Mouse (Mus musculus) forebrain, embryonic 15.5 days (tissue): ENCODE results near the gene Mthfd1. TPM values are rescaled to one million over a fixed set of nuclear protein-coding genes. Genes with fewer than 3 reads are reported as not detected.
"Not testable (repeated sequence)": the region's sequence is repeated elsewhere in the genome, so short reads cannot be mapped to it uniquely, and the experiment has no call there.

ENCODE experiments used
- ATAC-seq: fragments of 200-750 bp; cut with Nextera tagmentation; replicated peaks from 2 replicates; pipeline ENCODE4 v1.8.0; 2017; ENCODE audit warnings: mild to moderate bottlenecking, moderate TSS enrichment, moderate library complexity
- H3K27ac ChIP-seq: fragments of 300-500 bp; sonication (generic); replicated peaks from 2 replicates; pipeline ENCODE4 v1.5.1; 2015; ENCODE audit warnings: mild to moderate bottlenecking, inconsistent platforms
- H3K27me3 ChIP-seq: fragments of 300-500 bp; sonication (generic); 2 replicates; pipeline ENCODE4 v1.6.1; 2015; ENCODE audit warnings: inconsistent platforms
- H3K36me3 ChIP-seq: fragments of 300-500 bp; sonication (generic); 2 replicates; pipeline ENCODE4 v1.6.1; 2015; ENCODE audit warnings: mild to moderate bottlenecking, inconsistent platforms
- H3K4me1 ChIP-seq: fragments of 300-500 bp; sonication (generic); 2 replicates; pipeline ENCODE4 v1.6.1; 2015; ENCODE audit warnings: inconsistent platforms
- H3K4me2 ChIP-seq: fragments of 300-500 bp; sonication (generic); replicated peaks from 2 replicates; pipeline ENCODE4 v1.6.1; 2015; ENCODE audit warnings: mild to moderate bottlenecking, inconsistent platforms
- H3K4me3 ChIP-seq: fragments of 300-500 bp; sonication (generic); 2 replicates; pipeline ENCODE4 v1.5.1; 2015; ENCODE audit warnings: mild to moderate bottlenecking, inconsistent platforms
- H3K9ac ChIP-seq: fragments of 300-500 bp; sonication (generic); replicated peaks from 2 replicates; pipeline ENCODE4 v1.6.1; 2015; ENCODE audit warnings: mild to moderate bottlenecking, inconsistent platforms
- H3K9me3 ChIP-seq: fragments of 300-500 bp; sonication (generic); 2 replicates; pipeline ENCODE4 v1.6.1; 2016; ENCODE audit warnings: inconsistent platforms
- WGBS: fragments of 180-500 bp; shearing (Covaris S2); methylation state at CpG from one replicate; pipeline ENCODE4 v1.1.7; 2015; ENCODE audit warnings: mixed read lengths; 5-methylcytosine and 5-hydroxymethylcytosine counted together
- polyA plus RNA-seq: library from polyadenylated mRNA; unstranded; fragments of >200 nt; fragmentation: Nextera tagmentation; extraction: Ambion mirVana; gene quantifications from 2 replicates; pipeline ENCODE4 v1.2.1, GENCODE M21; 2015

Gene Mthfd1
- 45.2 and 46.4 TPM in 2 replicates for polyA plus RNA-seq

GRCm38 (mm10) chr12:76254725-76255498 is at the start of gene Mthfd1:
Gene Mthfd1 (plus strand): TSS chr12:76255298.
- 2% methylated on average over 43 of the region's 43 CpGs for WGBS
- Histone ChIP-seq H3K9me3 (no peaks in the 10 kb centered on the region), H3K27ac (peak within 1 kb of the TSS; percentile 74), H3K4me2 (peak within 1 kb of the TSS; percentile 82), H3K4me3 (peak within 1 kb of the TSS; percentile 72), H3K27me3 (no peaks in the 10 kb centered on the region), H3K9ac (peak within 1 kb of the TSS; percentile 72), H3K36me3 (no peaks in the 10 kb centered on the region), H3K4me1 (peaks cover 18% of the 10 kb centered on the region)
- ATAC-seq = peak; percentile 100

GRCm38 (mm10) chr12:76209429-76209974 is 45.6 kb upstream of the Mthfd1 start:
- no peaks in the 10 kb centered on the region for H3K9me3 ChIP-seq
- 91% methylated on average over 5 of the region's 5 CpGs for WGBS
- H3K4me1 ChIP-seq = no peaks in the 10 kb centered on the region
- H3K9ac ChIP-seq = no peak overlapping the region
- H3K27me3 ChIP-seq = no peaks in the 10 kb centered on the region
- ATAC-seq = no peak
- H3K4me3 ChIP-seq = no peak overlapping the region
- H3K4me2 ChIP-seq = no peak overlapping the region
- no peaks in the 10 kb centered on the region for H3K36me3 ChIP-seq
- H3K27ac ChIP-seq = no peak overlapping the region

GRCm38 (mm10) chr12:76215121-76215520 is 40.0 kb upstream of the Mthfd1 start:
- 29% methylated on average over 5 of the region's 5 CpGs for WGBS
- Histone ChIP-seq H3K4me1 (no peaks in the 10 kb centered on the region), H3K4me2 (no peak overlapping the region), H3K9me3 (no peaks in the 10 kb centered on the region), H3K27ac (no peak overlapping the region), H3K36me3 (no peaks in the 10 kb centered on the region), H3K9ac (no peak overlapping the region), H3K27me3 (no peaks in the 10 kb centered on the region), H3K4me3 (no peak overlapping the region)
- ATAC-seq = no peak

GRCm38 (mm10) chr12:76216716-76217115 is 38.4 kb upstream of the Mthfd1 start:
- no peak overlapping the region for H3K9ac ChIP-seq
- ATAC-seq = no peak
- 77% methylated on average over 11 of the region's 11 CpGs for WGBS
- H3K27ac ChIP-seq = no peak overlapping the region
- no peak overlapping the region for H3K4me2 ChIP-seq
- no peaks in the 10 kb centered on the region for H3K36me3 ChIP-seq
- no peaks in the 10 kb centered on the region for H3K9me3 ChIP-seq
- H3K4me1 ChIP-seq = no peaks in the 10 kb centered on the region
- no peak overlapping the region for H3K4me3 ChIP-seq
- H3K27me3 ChIP-seq = no peaks in the 10 kb centered on the region

- not testable (repeated sequence) for H3K9ac ChIP-seq, H3K27ac ChIP-seq, H3K4me2 ChIP-seq, H3K36me3 ChIP-seq, H3K4me3 ChIP-seq, H3K27me3 ChIP-seq, H3K9me3 ChIP-seq, H3K4me1 ChIP-seq, ATAC-seq
- 58% methylated on average over 1 of the region's 8 CpGs for WGBS
Measured at GRCm38 (mm10) chr12:76222104-76222503, 33.0 kb upstream of the Mthfd1 start.

- no peak overlapping the region for H3K27ac ChIP-seq
- H3K27me3 ChIP-seq = no peaks in the 10 kb centered on the region
- 83% methylated on average over 6 of the region's 6 CpGs for WGBS
- no peak overlapping the region for H3K9ac ChIP-seq
- no peaks in the 10 kb centered on the region for H3K36me3 ChIP-seq
- H3K4me3 ChIP-seq = no peak overlapping the region
- H3K9me3 ChIP-seq = no peaks in the 10 kb centered on the region
- ATAC-seq = no peak
- no peaks in the 10 kb centered on the region for H3K4me1 ChIP-seq
- H3K4me2 ChIP-seq = no peak overlapping the region
Measured at GRCm38 (mm10) chr12:76230644-76231043, 24.5 kb upstream of the Mthfd1 start.

GRCm38 (mm10) chr12:76235253-76235652 is 19.8 kb upstream of the Mthfd1 start:
- Histone ChIP-seq H3K9me3 (no peaks in the 10 kb centered on the region), H3K27ac (no peak overlapping the region), H3K4me1 (no peaks in the 10 kb centered on the region), H3K36me3 (no peaks in the 10 kb centered on the region), H3K4me2 (no peak overlapping the region), H3K9ac (no peak overlapping the region), H3K27me3 (no peaks in the 10 kb centered on the region), H3K4me3 (no peak overlapping the region)
- no peak for ATAC-seq
- 90% methylated on average over 6 of the region's 6 CpGs for WGBS

- Histone ChIP-seq H3K27me3 (no peaks in the 10 kb centered on the region), H3K4me2 (no peak overlapping the region), H3K4me1 (no peaks in the 10 kb centered on the region), H3K9me3 (no peaks in the 10 kb centered on the region), H3K36me3 (no peaks in the 10 kb centered on the region), H3K4me3 (no peak overlapping the region), H3K27ac (no peak overlapping the region), H3K9ac (no peak overlapping the region)
- no peak for ATAC-seq
- WGBS = 73% methylated on average over 10 of the region's 10 CpGs
Measured at GRCm38 (mm10) chr12:76239145-76239838, 15.8 kb upstream of the Mthfd1 start.

GRCm38 (mm10) chr12:76239839-76240571 is 15.1 kb upstream of the Mthfd1 start:
- H3K27ac ChIP-seq = no peak overlapping the region
- no peaks in the 10 kb centered on the region for H3K9me3 ChIP-seq
- 84% methylated on average over 7 of the region's 7 CpGs for WGBS
- no peaks in the 10 kb centered on the region for H3K36me3 ChIP-seq
- no peak overlapping the region for H3K4me2 ChIP-seq
- ATAC-seq = no peak
- H3K4me3 ChIP-seq = no peak overlapping the region
- no peak overlapping the region for H3K9ac ChIP-seq
- no peaks in the 10 kb centered on the region for H3K4me1 ChIP-seq
- no peaks in the 10 kb centered on the region for H3K27me3 ChIP-seq

- Histone ChIP-seq H3K4me1 (no peaks in the 10 kb centered on the region), H3K27ac (no peak overlapping the region), H3K4me3 (no peak overlapping the region), H3K36me3 (no peaks in the 10 kb centered on the region), H3K27me3 (no peaks in the 10 kb centered on the region), H3K9me3 (no peaks in the 10 kb centered on the region), H3K4me2 (no peak overlapping the region), H3K9ac (no peak overlapping the region)
- ATAC-seq = no peak
- WGBS = 95% methylated on average over 3 of the region's 3 CpGs
Measured at GRCm38 (mm10) chr12:76240670-76241069, 14.4 kb upstream of the Mthfd1 start.

GRCm38 (mm10) chr12:76241084-76241483 is 14.0 kb upstream of the Mthfd1 start:
- H3K27ac ChIP-seq = no peak overlapping the region
- WGBS = 94% methylated on average over 3 of the region's 3 CpGs
- H3K9ac ChIP-seq = no peak overlapping the region
- no peaks in the 10 kb centered on the region for H3K9me3 ChIP-seq
- ATAC-seq = no peak
- H3K4me1 ChIP-seq = no peaks in the 10 kb centered on the region
- no peak overlapping the region for H3K4me3 ChIP-seq
- no peak overlapping the region for H3K4me2 ChIP-seq
- H3K27me3 ChIP-seq = no peaks in the 10 kb centered on the region
- H3K36me3 ChIP-seq = no peaks in the 10 kb centered on the region

- Histone ChIP-seq H3K36me3 (no peaks in the 10 kb centered on the region), H3K4me1 (no peaks in the 10 kb centered on the region), H3K27me3 (no peaks in the 10 kb centered on the region), H3K4me3 (no peak overlapping the region), H3K4me2 (no peak overlapping the region), H3K9me3 (no peaks in the 10 kb centered on the region), H3K9ac (no peak overlapping the region), H3K27ac (no peak overlapping the region)
- ATAC-seq = no peak
- WGBS = 69% methylated on average over 4 of the region's 5 CpGs
Measured at GRCm38 (mm10) chr12:76241833-76242232, 13.3 kb upstream of the Mthfd1 start.
